Mouse (Mus musculus): ENCODE results near the gene Krt23.

Krt23 gene

GRCm38 (mm10) chr11:99448769-99449168 is 44.2 kb downstream of the Krt23 start:
- DNase-seq (ENCODE audit: low spot score): no peak

- no peak for DNase-seq (ENCODE audit: low spot score)
These were observed 51.7 kb downstream of the Krt23 start for GRCm38 (mm10) chr11:99441220-99441619.

- no peak for DNase-seq (ENCODE audit: low spot score)
These were observed 53.5 kb downstream of the Krt23 start for GRCm38 (mm10) chr11:99439465-99439864.

GRCm38 (mm10) chr11:99437972-99438371 is 55.0 kb downstream of the Krt23 start, which contains the start of gene Krt20:
TSS of gene Krt20 (minus strand) at chr11:99438150.
- DNase-seq (ENCODE audit: low spot score): no peak

GRCm38 (mm10) chr11:99436625-99437024 is 56.3 kb downstream of the Krt23 start:
- no peak for DNase-seq (ENCODE audit: low spot score)

GRCm38 (mm10) chr11:99430670-99431069 is 62.3 kb downstream of the Krt23 start:
- DNase-seq (ENCODE audit: low spot score): no peak

Measured in spleen, adult 12 weeks (tissue).